Mouse (Mus musculus): ENCODE data around the gene Plekha5. TPM values are rescaled to one million over a fixed set of nuclear protein-coding genes. Genes with fewer than 3 reads are reported as not detected.
"Not testable (repeated sequence)": the region's sequence is repeated elsewhere in the genome, so short reads cannot be mapped to it uniquely, and the experiment has no call there.

Plekha5 gene
- polyA plus RNA-seq, 1 experiment from 2014 or later: 39.9 TPM

DNA sequence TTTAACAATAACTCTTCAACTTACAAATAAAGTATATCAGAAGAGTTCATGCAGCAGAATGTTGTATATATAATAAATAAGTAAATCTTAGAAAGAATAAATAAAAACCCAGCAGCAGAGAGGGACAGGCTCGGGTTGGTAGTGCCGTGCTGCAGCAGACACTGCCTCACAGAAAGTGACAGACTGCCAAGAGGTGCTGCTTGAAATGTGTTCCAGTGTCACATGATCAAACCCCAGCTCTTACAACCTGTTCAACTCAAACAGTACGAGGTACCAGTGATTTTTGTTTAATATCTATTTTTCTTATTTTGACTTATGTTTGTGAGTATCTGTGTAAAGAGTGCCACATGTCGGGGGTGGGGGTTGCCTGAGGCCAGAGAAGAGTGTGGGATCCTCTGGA, 75.1 kb downstream of the Plekha5 start:
- Histone ChIP-seq H3K9ac (replicated peaks) (no peak overlapping the region), H3K9me3 (no peaks in the 10 kb centered on the region), H3K4me2 (replicated peaks) (no peak overlapping the region), H3K36me3 (peaks cover 9% of the 10 kb centered on the region), H3K4me1 (replicated peaks) (0 out of 2 replicates have a peak, but pooled peaks cover 5% of the 10 kb centered on the region), H3K4me3 (replicated peaks) (no peak overlapping the region), H3K27ac (no peak overlapping the region), H3K27me3 (no peaks in the 10 kb centered on the region)
- 92% methylated on average over 4 of the region's 4 CpGs for WGBS
- ATAC-seq: no peak

DNA sequence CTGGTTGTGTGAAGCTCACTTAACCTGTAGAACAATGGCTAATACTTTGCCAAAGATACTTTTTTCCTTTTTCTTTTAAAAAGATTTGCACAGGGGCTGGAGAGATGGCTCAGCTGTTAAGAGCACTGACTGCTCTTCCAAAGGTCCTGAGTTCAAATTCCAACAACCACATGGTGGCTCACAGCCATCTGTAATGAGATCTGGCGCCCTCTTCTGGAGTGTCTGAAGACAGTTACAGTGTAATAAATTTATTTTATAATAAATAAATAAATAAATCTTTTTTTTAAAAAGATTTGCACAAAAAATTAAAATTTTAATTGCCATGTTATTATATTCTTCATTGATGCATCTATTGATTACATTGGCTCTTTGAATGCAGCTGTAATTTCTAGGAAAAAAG, 77.0 kb downstream of the Plekha5 start:
- not testable (repeated sequence) for H3K9ac ChIP-seq (replicated peaks); H3K9me3 ChIP-seq; H3K4me3 ChIP-seq (replicated peaks); H3K4me2 ChIP-seq (replicated peaks); H3K27ac ChIP-seq; H3K36me3 ChIP-seq; H3K27me3 ChIP-seq; H3K4me1 ChIP-seq (replicated peaks); ATAC-seq
- WGBS: 69% methylated on average over 1 of the region's 1 CpGs

DNA sequence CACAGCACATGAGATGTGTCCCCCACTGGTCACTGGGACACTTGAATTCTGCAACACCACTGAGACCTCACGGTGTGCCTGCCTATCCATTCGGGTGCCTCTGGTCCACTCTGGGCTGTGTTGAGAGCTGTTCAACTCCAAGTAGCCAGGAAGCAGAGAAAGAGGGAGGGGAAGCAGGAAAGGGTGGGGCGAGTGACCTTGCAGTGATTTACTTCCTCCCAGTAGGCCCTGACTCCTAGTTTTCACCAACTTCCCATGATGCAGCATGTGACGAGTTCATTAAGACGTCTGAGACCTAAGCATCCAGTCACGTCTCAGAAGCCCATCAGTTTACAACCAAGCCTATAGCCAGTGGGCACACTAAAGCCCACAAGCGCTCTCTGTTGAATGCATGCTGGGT, 78.0 kb downstream of the Plekha5 start:
- 83% methylated on average over 7 of the region's 7 CpGs for WGBS
- H3K36me3 ChIP-seq: peaks cover 9% of the 10 kb centered on the region
- peaks cover 3% of the 10 kb centered on the region; the same call in 1 of the 2 replicates for H3K4me1 ChIP-seq (replicated peaks)
- no peak overlapping the region for H3K4me3 ChIP-seq (replicated peaks)
- H3K9me3 ChIP-seq: no peaks in the 10 kb centered on the region
- no peak for ATAC-seq
- no peak overlapping the region for H3K9ac ChIP-seq (replicated peaks)
- no peak overlapping the region for H3K4me2 ChIP-seq (replicated peaks)
- H3K27ac ChIP-seq: no peak overlapping the region
- H3K27me3 ChIP-seq: no peaks in the 10 kb centered on the region

DNA sequence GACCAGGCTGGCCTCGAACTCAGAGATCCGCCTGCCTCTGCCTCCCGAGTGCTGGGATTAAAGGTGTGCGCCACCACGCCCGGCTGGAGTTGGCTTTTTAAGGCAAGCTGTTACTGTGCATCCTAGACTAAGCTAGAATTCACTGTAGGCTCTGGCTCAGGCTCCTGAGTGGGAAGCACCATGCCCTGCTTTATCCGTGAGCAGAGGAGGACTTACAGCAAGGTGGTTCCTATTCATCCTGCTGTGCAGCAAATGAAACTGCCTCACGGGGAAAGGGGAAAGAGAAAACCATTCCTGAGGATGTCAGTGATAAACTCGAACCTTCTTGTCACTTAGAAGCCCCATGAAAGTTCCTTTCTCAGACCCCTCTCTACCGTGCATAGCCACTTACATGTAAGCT, 80.9 kb downstream of the Plekha5 start:
- peaks cover 9% of the 10 kb centered on the region for H3K36me3 ChIP-seq
- no peak overlapping the region for H3K9ac ChIP-seq (replicated peaks)
- H3K4me1 ChIP-seq (replicated peaks): peaks cover 29% of the 10 kb centered on the region
- no peak overlapping the region for H3K4me3 ChIP-seq (replicated peaks)
- H3K9me3 ChIP-seq: no peaks in the 10 kb centered on the region
- H3K27me3 ChIP-seq: no peaks in the 10 kb centered on the region
- no peak for ATAC-seq
- H3K27ac ChIP-seq: no peak overlapping the region
- no peak overlapping the region for H3K4me2 ChIP-seq (replicated peaks)
- WGBS: 85% methylated on average over 10 of the region's 10 CpGs

DNA sequence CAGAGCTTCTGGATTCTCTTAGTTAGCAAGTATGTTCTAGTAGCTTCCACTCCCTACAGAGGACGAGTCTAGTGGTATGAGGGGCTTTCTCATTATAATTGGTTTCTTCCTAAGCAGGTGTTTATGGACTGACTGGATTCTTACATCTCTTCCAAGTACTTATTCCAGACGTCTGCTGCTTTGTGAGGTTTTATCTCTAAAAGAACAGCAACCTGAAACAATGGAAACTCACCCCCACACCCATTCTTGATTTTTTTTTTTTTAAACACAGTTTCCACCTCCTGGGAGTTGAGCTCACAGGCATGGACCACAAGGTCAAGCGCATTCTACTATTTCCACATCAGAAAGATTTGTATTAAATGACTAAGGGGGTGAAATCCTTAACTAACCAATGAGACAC, 83.8 kb downstream of the Plekha5 start:
- Histone ChIP-seq H3K4me2 (replicated peaks) (no peak overlapping the region), H3K36me3 (no peaks in the 10 kb centered on the region), H3K9ac (replicated peaks) (no peak overlapping the region), H3K4me1 (replicated peaks) (peaks cover 38% of the 10 kb centered on the region), H3K4me3 (replicated peaks) (no peak overlapping the region), H3K27me3 (no peaks in the 10 kb centered on the region), H3K27ac (no peak overlapping the region), H3K9me3 (no peaks in the 10 kb centered on the region)
- WGBS: 49% methylated on average over 3 of the region's 3 CpGs
- ATAC-seq: no peak

DNA sequence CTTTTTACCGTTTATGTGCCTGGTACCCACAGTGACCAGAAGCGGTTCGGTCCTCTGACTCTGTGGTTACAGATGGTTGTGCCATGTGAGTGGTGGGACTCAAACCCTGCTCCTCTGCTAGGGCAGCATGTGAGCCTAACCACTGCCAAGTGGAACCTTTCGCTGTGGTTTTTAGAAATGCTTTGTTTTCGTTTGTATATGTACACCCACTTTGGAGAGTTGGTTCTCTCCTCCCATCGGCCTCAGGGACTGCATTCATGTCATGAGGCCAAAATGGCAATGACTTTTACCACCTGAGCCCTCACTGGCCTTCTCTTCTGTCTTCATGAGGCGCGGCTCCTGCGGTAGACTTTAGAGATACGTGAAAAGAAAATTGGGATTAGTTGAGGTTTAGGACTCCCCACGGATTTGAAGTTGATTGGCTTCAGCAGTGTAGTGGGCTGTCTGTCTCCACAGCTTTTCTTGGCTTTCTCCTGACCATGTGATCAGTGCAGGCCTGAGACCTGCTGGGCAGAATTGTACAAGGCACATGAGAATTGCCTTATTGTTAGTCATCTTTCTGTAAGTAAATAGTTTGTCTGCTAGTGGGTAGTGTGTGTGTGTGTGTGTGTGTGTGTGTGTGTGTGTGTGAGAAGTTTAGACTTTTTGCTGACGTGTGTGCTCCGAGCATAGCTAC, 84.8 kb downstream of the Plekha5 start:
- H3K36me3 ChIP-seq: no peaks in the 10 kb centered on the region
- H3K4me2 ChIP-seq (replicated peaks): no peak overlapping the region
- 0 out of 2 replicates have a peak, but pooled peaks have one; percentile 37 for ATAC-seq
- no peaks in the 10 kb centered on the region for H3K9me3 ChIP-seq
- H3K4me1 ChIP-seq (replicated peaks): peaks cover 45% of the 10 kb centered on the region
- no peak overlapping the region for H3K27ac ChIP-seq
- H3K27me3 ChIP-seq: no peaks in the 10 kb centered on the region
- 70% methylated on average over 13 of the region's 13 CpGs for WGBS
- no peak overlapping the region for H3K4me3 ChIP-seq (replicated peaks)
- H3K9ac ChIP-seq (replicated peaks): no peak overlapping the region

DNA sequence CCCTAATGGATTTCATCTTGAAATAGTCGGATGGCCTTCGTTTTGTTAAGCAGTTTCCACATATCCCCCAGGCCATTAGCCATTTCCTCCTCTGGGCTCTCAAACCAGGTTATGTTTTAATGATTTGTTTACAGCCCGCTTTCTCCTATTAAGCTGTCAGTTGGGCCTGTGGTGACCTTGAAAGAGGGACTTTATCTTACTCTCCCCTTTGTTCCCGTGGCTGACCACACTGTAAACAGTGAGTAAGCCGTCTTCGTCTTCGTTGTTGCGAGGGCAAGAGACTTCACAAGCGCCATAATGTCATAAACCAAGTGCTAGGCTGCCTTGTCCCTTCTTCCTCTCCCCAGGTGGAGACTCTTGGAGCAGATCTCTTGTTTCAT, 85.3 kb downstream of the Plekha5 start:
- H3K27ac ChIP-seq: no peak overlapping the region
- no peak overlapping the region for H3K4me2 ChIP-seq (replicated peaks)
- H3K4me3 ChIP-seq (replicated peaks): no peak overlapping the region
- H3K9me3 ChIP-seq: no peaks in the 10 kb centered on the region
- no peak overlapping the region for H3K9ac ChIP-seq (replicated peaks)
- WGBS: 74% methylated on average over 9 of the region's 9 CpGs
- no peaks in the 10 kb centered on the region for H3K27me3 ChIP-seq
- no peaks in the 10 kb centered on the region for H3K36me3 ChIP-seq
- H3K4me1 ChIP-seq (replicated peaks): peaks cover 50% of the 10 kb centered on the region
- no peak for ATAC-seq

DNA sequence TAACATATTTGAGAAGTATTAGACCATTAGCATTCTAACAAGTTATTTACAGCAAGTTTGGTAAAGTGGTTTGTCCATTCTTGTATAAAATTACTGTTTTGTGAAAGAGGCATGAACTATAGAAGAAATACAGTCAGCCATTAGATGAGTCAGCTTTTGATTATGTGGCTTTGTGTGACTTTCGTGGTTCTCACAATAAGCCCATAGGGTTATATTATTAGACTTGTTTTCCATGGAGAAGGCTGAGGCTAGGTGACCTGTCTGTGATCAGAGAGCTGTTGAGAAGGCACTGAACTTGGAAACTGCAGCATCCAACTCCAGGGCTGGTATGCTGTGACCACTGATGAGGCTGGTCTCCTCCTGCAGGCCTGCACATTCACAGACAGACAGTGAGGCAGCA, 88.2 kb downstream of the Plekha5 start:
- H3K4me2 ChIP-seq (replicated peaks): no peak overlapping the region
- whole genome bisulfite sequencing: 57% methylated on average over 1 of the region's 1 CpGs
- H3K27ac ChIP-seq: peak overlapping the region; percentile 30; the same call in 1 of the 2 replicates
- H3K9me3 ChIP-seq: no peaks in the 10 kb centered on the region
- no peaks in the 10 kb centered on the region for H3K36me3 ChIP-seq
- ATAC-seq: no peak
- H3K27me3 ChIP-seq: no peaks in the 10 kb centered on the region
- no peak overlapping the region for H3K9ac ChIP-seq (replicated peaks)
- H3K4me1 ChIP-seq (replicated peaks): peaks cover 56% of the 10 kb centered on the region
- no peak overlapping the region for H3K4me3 ChIP-seq (replicated peaks)

DNA sequence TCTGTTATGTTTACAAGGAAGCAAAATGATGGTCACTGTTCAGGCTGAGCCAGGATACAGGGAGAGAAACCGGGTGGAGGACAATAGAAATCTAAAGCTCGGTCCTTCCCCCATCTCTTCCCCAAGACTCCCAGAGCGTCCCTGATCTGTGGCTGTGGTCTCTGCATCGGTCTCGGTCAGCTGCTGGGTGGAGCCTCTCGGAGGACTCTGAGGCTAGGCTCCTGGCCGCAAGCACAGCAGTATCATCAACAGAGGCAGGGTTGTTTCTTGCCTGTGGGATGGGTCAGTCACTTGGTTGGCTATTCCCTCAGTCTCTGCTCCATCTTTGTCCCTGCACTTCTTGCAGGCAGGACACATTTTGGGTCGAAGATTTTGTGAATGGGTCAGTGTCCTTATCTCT, 88.6 kb downstream of the Plekha5 start:
- Histone ChIP-seq H3K36me3 (no peaks in the 10 kb centered on the region), H3K9ac (replicated peaks) (no peak overlapping the region), H3K27ac (peak overlapping the region; percentile 30; the same call in 1 of the 2 replicates), H3K27me3 (no peaks in the 10 kb centered on the region), H3K9me3 (no peaks in the 10 kb centered on the region), H3K4me1 (replicated peaks) (peaks cover 51% of the 10 kb centered on the region), H3K4me2 (replicated peaks) (no peak overlapping the region), H3K4me3 (replicated peaks) (no peak overlapping the region)
- 51% methylated on average over 8 of the region's 8 CpGs for WGBS
- ATAC-seq: no peak

DNA sequence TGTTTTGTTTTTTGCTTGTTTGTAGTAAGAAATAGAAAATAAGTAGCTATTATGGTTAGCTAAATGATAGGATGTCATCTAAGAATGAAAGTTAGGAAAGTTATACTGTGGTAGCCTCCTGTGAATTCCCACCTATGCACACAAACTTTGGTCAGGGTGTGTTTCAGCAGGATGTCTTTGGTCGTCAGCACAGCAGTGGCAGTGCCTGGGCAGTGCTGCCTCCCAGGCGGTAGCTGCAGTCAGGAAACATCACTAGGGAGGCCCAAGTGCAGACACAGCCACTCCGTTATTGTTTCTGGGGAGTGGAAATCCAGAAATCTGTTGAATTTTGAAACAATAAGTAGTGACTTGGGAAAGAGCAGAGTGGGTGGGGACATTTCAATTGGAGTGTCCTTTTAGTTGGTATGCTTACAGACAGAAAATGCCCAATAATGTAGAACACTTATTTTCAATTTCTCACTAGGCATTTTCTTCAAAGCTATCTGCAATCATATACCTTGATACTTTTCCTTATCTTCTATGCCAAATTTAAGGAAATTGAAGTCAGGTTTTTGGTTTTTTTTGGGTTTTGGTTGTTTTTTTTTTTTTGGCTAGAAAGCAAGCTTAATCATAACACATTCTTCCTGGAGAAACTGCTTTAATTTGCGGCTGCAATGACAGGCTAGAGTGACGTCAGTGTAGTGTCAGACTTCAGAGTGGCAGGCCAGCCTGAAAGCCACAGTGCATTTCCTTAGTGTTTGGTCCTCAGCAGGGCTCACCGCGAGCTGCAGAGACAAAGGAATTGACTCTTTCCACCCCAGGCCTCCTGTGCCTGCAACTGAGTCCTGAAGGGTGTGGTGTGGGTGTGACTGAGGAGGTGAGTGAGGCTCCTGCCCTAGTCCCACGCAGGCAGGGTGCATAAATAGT, 90.6 kb downstream of the Plekha5 start:
- 16% methylated on average over 8 of the region's 8 CpGs for WGBS
- H3K9ac ChIP-seq (replicated peaks): no peak overlapping the region
- H3K4me2 ChIP-seq (replicated peaks): no peak overlapping the region
- H3K4me1 ChIP-seq (replicated peaks): peaks cover 43% of the 10 kb centered on the region
- no peak overlapping the region for H3K4me3 ChIP-seq (replicated peaks)
- peak overlapping the region; percentile 53; the same call in 1 of the 2 replicates for H3K27ac ChIP-seq
- peak; percentile 49 for ATAC-seq
- no peaks in the 10 kb centered on the region for H3K9me3 ChIP-seq
- no peaks in the 10 kb centered on the region for H3K27me3 ChIP-seq
- no peaks in the 10 kb centered on the region for H3K36me3 ChIP-seq

DNA sequence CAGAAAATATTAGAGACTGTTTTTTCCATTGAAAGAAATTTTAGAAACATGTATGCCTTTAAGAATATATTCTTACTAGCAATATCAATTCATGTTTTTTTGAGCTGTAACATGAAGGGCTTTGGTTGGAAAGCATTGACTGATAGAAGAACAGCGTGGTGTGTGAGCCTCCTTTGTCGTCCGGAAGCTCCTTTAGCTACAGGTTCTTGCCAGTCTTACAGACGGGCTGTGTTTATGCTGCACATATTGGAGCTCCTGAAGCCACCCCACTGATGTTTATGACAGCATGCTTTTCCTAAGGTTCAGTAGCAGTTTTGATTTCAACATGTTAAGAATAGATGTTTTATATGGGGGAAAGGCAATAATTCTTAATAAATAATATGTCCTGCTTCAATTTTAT, 91.7 kb downstream of the Plekha5 start:
- Histone ChIP-seq H3K9me3 (no peaks in the 10 kb centered on the region), H3K4me2 (replicated peaks) (no peak overlapping the region), H3K4me3 (replicated peaks) (no peak overlapping the region), H3K27me3 (no peaks in the 10 kb centered on the region), H3K27ac (no peak overlapping the region), H3K4me1 (replicated peaks) (peaks cover 51% of the 10 kb centered on the region), H3K36me3 (no peaks in the 10 kb centered on the region), H3K9ac (replicated peaks) (no peak overlapping the region)
- ATAC-seq: no peak
- 55% methylated on average over 4 of the region's 4 CpGs for WGBS

DNA sequence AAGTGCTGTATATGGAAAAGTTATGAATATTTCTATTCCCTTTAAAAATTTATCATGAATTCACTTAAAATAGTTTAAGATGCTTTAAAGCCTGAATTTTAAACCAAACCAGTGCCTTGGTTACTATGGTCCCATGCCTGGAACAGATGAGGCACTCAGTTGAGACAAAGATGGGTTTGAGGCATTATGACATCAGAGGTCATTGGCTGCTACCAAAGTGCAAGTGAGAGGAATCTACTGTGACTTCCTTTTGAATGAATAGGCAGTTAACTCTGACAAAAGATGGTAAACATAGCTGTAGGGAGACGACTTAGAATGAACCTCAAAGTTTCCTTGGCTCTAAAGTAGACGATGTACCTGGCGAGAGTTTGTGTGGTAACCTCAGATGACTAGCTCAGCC, 92.3 kb downstream of the Plekha5 start:
- Histone ChIP-seq H3K36me3 (no peaks in the 10 kb centered on the region), H3K9ac (replicated peaks) (no peak overlapping the region), H3K4me1 (replicated peaks) (peaks cover 52% of the 10 kb centered on the region), H3K27ac (no peak overlapping the region), H3K4me3 (replicated peaks) (no peak overlapping the region), H3K4me2 (replicated peaks) (no peak overlapping the region), H3K27me3 (no peaks in the 10 kb centered on the region), H3K9me3 (no peaks in the 10 kb centered on the region)
- ATAC-seq: no peak
- 82% methylated on average over 3 of the region's 3 CpGs for WGBS
